8 mouse cellular contexts compared by ENCODE assay signal in the genomic region with DNA sequence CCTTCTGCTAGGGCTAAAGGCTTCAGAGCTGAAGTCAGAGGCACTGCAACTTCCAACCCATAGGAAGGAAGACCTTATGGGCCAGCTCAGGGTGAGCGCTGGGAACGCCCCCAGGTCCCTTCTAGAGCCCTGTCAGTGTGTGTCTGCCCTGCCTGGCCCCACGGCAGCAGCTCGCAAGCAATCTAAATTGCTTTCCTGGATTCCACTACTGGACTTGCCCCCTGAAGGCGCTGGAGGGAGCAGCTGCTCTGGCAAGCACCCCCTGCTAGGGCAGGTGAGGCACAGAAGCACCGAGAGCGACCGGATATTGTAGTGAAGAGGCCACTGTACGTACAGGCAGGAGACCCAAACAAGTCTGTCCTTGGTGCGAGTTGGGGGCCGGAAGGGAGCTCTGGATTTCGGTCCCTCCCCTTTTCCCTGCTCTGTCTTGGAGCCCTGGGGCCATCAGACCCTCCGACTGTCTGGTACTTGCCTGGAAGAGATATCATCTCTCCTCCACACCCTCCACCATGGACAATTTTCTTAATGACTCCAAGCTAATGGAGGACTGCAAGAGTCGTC. TPM values are rescaled to one million over a fixed set of nuclear protein-coding genes. Genes with fewer than 3 reads are reported as not detected.
DNase-seq lines count a peak whose midpoint lies in the region; ATAC-seq and TF ChIP-seq lines count a peak whose summit lies in the region.

No protein-coding gene starts in this region.

- H3K9me3 ChIP-seq in heart, postnatal 0 days (replicated peaks; ENCODE audit: control insufficient read depth, low read length): no peaks in the 10 kb centered on the region
- H3K9me3 ChIP-seq in midbrain, embryonic 16.5 days (replicated peaks; ENCODE audit: control insufficient read depth, low read length, poor library complexity, severe bottlenecking): no peaks in the 10 kb centered on the region

- TF ChIP-seq POLR2A in cortical plate, adult 2 months (IDR thresholded peaks at IDR 0.05; ENCODE audit: extremely low read depth, insufficient read depth, low read length): no peak
- no peak for TF ChIP-seq POLR2A in liver, adult 2 months (IDR thresholded peaks at IDR 0.05; ENCODE audit: extremely low read depth, insufficient read depth, low read length)

- DNase-seq in gastrocnemius, postnatal 14 days: peak; percentile 14
- no peak for DNase-seq in gastrocnemius, postnatal 36 days
- DNase-seq in heart, postnatal 0 days (ENCODE audit: low spot score): no peak
- DNase-seq in liver, adult 2 months (ENCODE audit: extremely low read depth, low read depth, low spot score): no peak
- peak; percentile 73 for DNase-seq in thymus, postnatal 0 days (ENCODE audit: low spot score)
- DNase-seq in layer of hippocampus, adult 9-10 months (ENCODE audit: low spot score): no peak

- H3K36me3 ChIP-seq in heart, postnatal 0 days (replicated peaks; ENCODE audit: control insufficient read depth, insufficient read depth, low read length): no peaks in the 10 kb centered on the region
- no peaks in the 10 kb centered on the region for H3K36me3 ChIP-seq in liver, adult 2 months (ENCODE audit: control insufficient read depth, insufficient read depth, low read length)
- H3K36me3 ChIP-seq in midbrain, embryonic 16.5 days (ENCODE audit: control insufficient read depth, insufficient read depth, low read length): no peaks in the 10 kb centered on the region

- ATAC-seq in heart, postnatal 0 days (ENCODE audit: insufficient read depth, low read depth): peak; percentile 20; the same call in 1 of the 2 replicates
- peak; percentile 69 for ATAC-seq in midbrain, embryonic 16.5 days

- H3K4me3 ChIP-seq in cortical plate, adult 2 months (ENCODE audit: insufficient read depth, low read length): peak overlapping the region; percentile 52
- peak overlapping the region; percentile 48 for H3K4me3 ChIP-seq in heart, postnatal 0 days (ENCODE audit: low read depth, low read length)
- H3K4me3 ChIP-seq in liver, adult 2 months (ENCODE audit: insufficient read depth, low read depth, low read length): peak overlapping the region; percentile 76
- H3K4me3 ChIP-seq in midbrain, embryonic 16.5 days (ENCODE audit: low read depth, low read length): peak overlapping the region; percentile 54

- WGBS in heart, postnatal 0 days: 3% methylated on average over 14 of the region's 14 CpGs
- WGBS in liver, adult 2 months: 4% methylated on average over 14 of the region's 14 CpGs
- WGBS in midbrain, embryonic 16.5 days: 4% methylated on average over 14 of the region's 14 CpGs

- H3K4me1 ChIP-seq in cortical plate, adult 2 months (ENCODE audit: control insufficient read depth, insufficient read depth, low read length): no peaks in the 10 kb centered on the region
- H3K4me1 ChIP-seq in heart, postnatal 0 days (ENCODE audit: control insufficient read depth, insufficient read depth): no peaks in the 10 kb centered on the region
- no peaks in the 10 kb centered on the region for H3K4me1 ChIP-seq in liver, adult 2 months (ENCODE audit: control insufficient read depth, insufficient read depth, low read length)
- peaks cover 7% of the 10 kb centered on the region for H3K4me1 ChIP-seq in midbrain, embryonic 16.5 days (ENCODE audit: control insufficient read depth, insufficient read depth, low read length)

- H3K27me3 ChIP-seq in heart, postnatal 0 days (ENCODE audit: control insufficient read depth, insufficient read depth, low read length): peaks cover 21% of the 10 kb centered on the region
- H3K27me3 ChIP-seq in liver, adult 2 months (ENCODE audit: control insufficient read depth, insufficient read depth, low read length): peaks cover 7% of the 10 kb centered on the region
- H3K27me3 ChIP-seq in midbrain, embryonic 16.5 days (ENCODE audit: control insufficient read depth, insufficient read depth, low read depth, low read length): peaks cover 7% of the 10 kb centered on the region

- H3K27ac ChIP-seq in cortical plate, adult 2 months (ENCODE audit: insufficient read depth, low read length): no peak overlapping the region
- H3K27ac ChIP-seq in heart, postnatal 0 days (ENCODE audit: low read depth): no peak overlapping the region
- H3K27ac ChIP-seq in liver, adult 2 months (replicated peaks; ENCODE audit: insufficient read depth, low read depth, low read length): peak overlapping the region; percentile 67
- H3K27ac ChIP-seq in midbrain, embryonic 16.5 days (ENCODE audit: low read length): no peak overlapping the region

- H3K4me2 ChIP-seq in heart, postnatal 0 days (ENCODE audit: low read depth, low read length): peak overlapping the region; percentile 72
- H3K4me2 ChIP-seq in midbrain, embryonic 16.5 days (ENCODE audit: low read length): peak overlapping the region; percentile 81

- no peak for TF ChIP-seq EP300 in heart, postnatal 0 days (IDR thresholded peaks at IDR 0.05; ENCODE audit: low read depth)

- no peak overlapping the region for H3K9ac ChIP-seq in heart, postnatal 0 days (replicated peaks; ENCODE audit: low read depth, low read length)
- H3K9ac ChIP-seq in liver, adult 2 months (ENCODE audit: low read depth, low read length): peak overlapping the region; percentile 78
- peak overlapping the region; percentile 57 for H3K9ac ChIP-seq in midbrain, embryonic 16.5 days (ENCODE audit: low read depth, low read length)

- intact Hi-C loops in gastrocnemius, postnatal 14 days (cut with DNase I; ENCODE audit: low total_unique reads): loop anchor here (10.0 kb wide), 1 partner anchor 154 kb away; no protein-coding TSS in a partner anchor
- intact Hi-C loops in gastrocnemius, postnatal 36 days (cut with DNase I): no loop called here

- no peaks in the 10 kb centered on the region for H3K79me2 ChIP-seq in liver, adult 2 months (ENCODE audit: control insufficient read depth, insufficient read depth, low read length)

- TF ChIP-seq CTCF in cortical plate, adult 2 months (IDR thresholded peaks at IDR 0.05; ENCODE audit: extremely low read depth, insufficient read depth, low read length): no peak
- TF ChIP-seq CTCF in heart, postnatal 0 days (IDR thresholded peaks at IDR 0.05; ENCODE audit: low read depth): no peak
- TF ChIP-seq CTCF in liver, adult 2 months (IDR thresholded peaks at IDR 0.05; ENCODE audit: low read depth, low read length): no peak

RNA-seq across cellular contexts. Expression of gene Ptger2, which starts 0.5 kb away (rescaled TPM):
- under 1 TPM; 0.18 to 0.27 TPM for total RNA-seq in gastrocnemius, postnatal 14 days (2021)
- under 1 TPM; 0.07 to 0.08 TPM for total RNA-seq in gastrocnemius, postnatal 36 days (2021)
- 0.28 and 0.31 TPM in 2 replicates for polyA plus RNA-seq in cortical plate, adult 2 months (2012; rRNA removed)
- total RNA-seq in heart, postnatal 0 days (2014; rRNA removed; ENCODE audit: low replicate concordance): 3.2 TPM in 1 of 2 replicates, not detected in the other
- 0.07 and 0.14 TPM in 2 replicates for polyA plus RNA-seq in heart, postnatal 0 days (2015; fragmentation: Nextera tagmentation; extraction: Ambion mirVana)
- 1.0 and 1.2 TPM in 2 replicates for total RNA-seq in liver, adult 2 months (2014; rRNA removed)
- 0.93 and 1.1 TPM in 2 replicates for polyA plus RNA-seq in liver, adult 2 months (2012; rRNA removed)
- polyA plus RNA-seq in midbrain, embryonic 16.5 days (2015; fragmentation: Nextera tagmentation; extraction: Ambion mirVana): 0.87 and 1.3 TPM in 2 replicates
- 0.58 and 0.79 TPM in 2 replicates for polyA plus RNA-seq in thymus, postnatal 0 days (2015; fragmentation: Nextera tagmentation; extraction: Ambion mirVana)

Comparison
In these comparisons a context has a peak if more than half of its experiments do, and no peak if none do; other contexts are left out.
1. DNase-seq: peak in gastrocnemius, postnatal 14 days (single experiment) and thymus, postnatal 0 days (single experiment); none in gastrocnemius, postnatal 36 days (0 of 2), heart, postnatal 0 days (single experiment), liver, adult 2 months (single experiment) and layer of hippocampus, adult 9-10 months (single experiment).
2. Peak in every context shown above with its lines, with median percentiles within 50 percentile points of each other: H3K4me3 ChIP-seq.